Comparison of ENCODE assay signal across 26 mouse cellular contexts in genomic region chr14:26465898-26466297, GRCm38 (mm10).
DNase-seq lines count a peak whose midpoint lies in the region; ATAC-seq and TF ChIP-seq lines count a peak whose summit lies in the region.
"Had no signal": no experiment of that assay in that cellular context is flagged by ENCODE, and none has a peak within 500 bp of the region (broad histone marks: within the 10 kb centered on the region; RNA-seq: fewer than 3 reads in every experiment).

No protein-coding gene starts in this region.

- 0 out of 2 replicates have a peak overlapping the region, but pooled peaks have one; percentile 36 for H3K9ac ChIP-seq in CH12.LX (ENCODE audit: insufficient read depth, low read depth)
- H3K9ac ChIP-seq in kidney, embryonic 15.5 days: no peak overlapping the region
- no peak overlapping the region for H3K9ac ChIP-seq in forebrain, embryonic 11.5 days (ENCODE audit: low read length)
- H3K9ac ChIP-seq: embryonic facial prominence, embryonic 13.5 days; embryonic facial prominence, embryonic 15.5 days; forebrain, embryonic 13.5 days; forebrain, embryonic 15.5 days; forebrain, postnatal 0 days had no signal

- no peak for TF ChIP-seq RAD21 in CH12.LX (IDR thresholded peaks at IDR 0.05; ENCODE audit: low read depth, low read length)

- H3K4me1 ChIP-seq in spleen, adult 2 months (ENCODE audit: control insufficient read depth, insufficient read depth, insufficient read length): peaks cover 5% of the 10 kb centered on the region; the same call in 1 of the 2 replicates
- H3K4me1 ChIP-seq in CH12.LX (ENCODE audit: control insufficient read depth in 1 of 2, insufficient read depth in 2 of 2): peaks cover 4 to 52% of the 10 kb centered on the region in 2 experiments; a peak in 2 of 4 replicates
- no peaks in the 10 kb centered on the region for H3K4me1 ChIP-seq in kidney, embryonic 15.5 days
- no peaks in the 10 kb centered on the region for H3K4me1 ChIP-seq in forebrain, embryonic 11.5 days (replicated peaks; ENCODE audit: control insufficient read depth, insufficient read depth, low read length)
- H3K4me1 ChIP-seq: embryonic facial prominence, embryonic 13.5 days; embryonic facial prominence, embryonic 15.5 days; forebrain, embryonic 10.5 days; forebrain, embryonic 15.5 days had no signal

- peak; percentile 43; the same call in 1 of the 2 replicates for ATAC-seq in megakaryocyte, adult 5-6 weeks (ENCODE audit: poor library complexity, severe bottlenecking)
- ATAC-seq in kidney, embryonic 15.5 days (replicated peaks; ENCODE audit: low FRiP score): no peak
- no peak for ATAC-seq in forebrain, embryonic 11.5 days (replicated peaks; ENCODE audit: low FRiP score)
- ATAC-seq: CD4-positive, CD25-positive, alpha-beta regulatory T cell, adult 4 months; forebrain, embryonic 13.5 days; forebrain, embryonic 15.5 days; forebrain, postnatal 0 days had no signal

- TF ChIP-seq POLR2A in spleen, adult 2 months (IDR thresholded peaks at IDR 0.05; ENCODE audit: low read depth, low read length): no peak
- no peak for TF ChIP-seq POLR2A in CH12.LX (IDR thresholded peaks at IDR 0.05; ENCODE audit: low read depth, low read length)

- no peak overlapping the region for H3K4me3 ChIP-seq in spleen, adult 2 months (ENCODE audit: extremely low read depth, insufficient read depth, insufficient read length)
- peak overlapping the region; percentile 4 to 39 (median 36) for H3K4me3 ChIP-seq in CH12.LX (replicated peaks in 1 of 3; ENCODE audit: low read depth in 2 of 3, low read length in 2 of 3, poor library complexity in 1 of 3)
- no peak overlapping the region for H3K4me3 ChIP-seq in kidney, embryonic 15.5 days (replicated peaks)
- H3K4me3 ChIP-seq in forebrain, embryonic 11.5 days (ENCODE audit: low read depth, low read length): no peak overlapping the region
- H3K4me3 ChIP-seq: embryonic facial prominence, embryonic 13.5 days; embryonic facial prominence, embryonic 15.5 days; erythroblast, embryonic 14.5 days; forebrain, embryonic 10.5 days; forebrain, embryonic 13.5 days; forebrain, embryonic 15.5 days had no signal

- H3K9me3 ChIP-seq in CH12.LX (replicated peaks; ENCODE audit: low read length): no peaks in the 10 kb centered on the region
- H3K9me3 ChIP-seq in kidney, embryonic 15.5 days (replicated peaks): no peaks in the 10 kb centered on the region
- no peaks in the 10 kb centered on the region for H3K9me3 ChIP-seq in forebrain, embryonic 11.5 days (ENCODE audit: control insufficient read depth, low read length)
- H3K9me3 ChIP-seq: embryonic facial prominence, embryonic 13.5 days; embryonic facial prominence, embryonic 15.5 days; forebrain, embryonic 10.5 days; forebrain, embryonic 13.5 days; forebrain, embryonic 15.5 days had no signal

- peak; percentile 94 for TF ChIP-seq EP300 in CH12.LX (IDR thresholded peaks at IDR 0.05; ENCODE audit: low read length)

- WGBS in spleen, adult 2 months: 50% methylated on average over 6 of the region's 6 CpGs
- 85% methylated on average over 6 of the region's 6 CpGs for WGBS in kidney, embryonic 15.5 days
- 89% methylated on average over 6 of the region's 6 CpGs for WGBS in forebrain, embryonic 11.5 days

- in situ Hi-C loops in CH12.LX (cut with MboI; ENCODE audit: low pct_ligation_motif_present, low pct_unique_long_range_greater_than_20kb, low sequenced_read_pairs): no loop called here

- no peaks in the 10 kb centered on the region for H3K79me2 ChIP-seq in CH12.LX (replicated peaks; ENCODE audit: control insufficient read depth, extremely low read depth, insufficient read depth, poor library complexity, severe bottlenecking)

- no peak for TF ChIP-seq CTCF in spleen, adult 2 months (IDR thresholded peaks at IDR 0.05; ENCODE audit: extremely low read depth, insufficient read depth, insufficient read length, insufficient replicate concordance)
- no peak for TF ChIP-seq CTCF in CH12.LX (conservative IDR thresholded peaks at IDR 0.05 in 1 of 2, IDR thresholded peaks at IDR 0.05 in 1 of 2; ENCODE audit: low read depth in 2 of 2, low read length in 2 of 2)

- H3K36me3 ChIP-seq in spleen, adult 2 months (ENCODE audit: control insufficient read depth, insufficient read depth, low read length): peaks cover 8% of the 10 kb centered on the region; the same call in 1 of the 2 replicates
- H3K36me3 ChIP-seq in CH12.LX (replicated peaks in 1 of 2; ENCODE audit: control insufficient read depth in 1 of 2, insufficient read depth in 1 of 2, low read length in 1 of 2): peaks cover 11 to 33% of the 10 kb centered on the region in 2 experiments
- peaks cover 22% of the 10 kb centered on the region for H3K36me3 ChIP-seq in kidney, embryonic 15.5 days
- no peaks in the 10 kb centered on the region for H3K36me3 ChIP-seq in forebrain, embryonic 11.5 days (ENCODE audit: control insufficient read depth, insufficient read depth, low read length)

- H3K27me3 ChIP-seq in spleen, adult 2 months (ENCODE audit: control insufficient read depth, insufficient read depth, low read length): no peaks in the 10 kb centered on the region
- H3K27me3 ChIP-seq in CH12.LX (replicated peaks): no peaks in the 10 kb centered on the region
- no peaks in the 10 kb centered on the region for H3K27me3 ChIP-seq in kidney, embryonic 15.5 days
- H3K27me3 ChIP-seq in forebrain, embryonic 11.5 days (ENCODE audit: control insufficient read depth, insufficient read depth, low read length): no peaks in the 10 kb centered on the region
- H3K27me3 ChIP-seq: embryonic facial prominence, embryonic 13.5 days; embryonic facial prominence, embryonic 15.5 days; forebrain, embryonic 13.5 days; forebrain, embryonic 15.5 days had no signal

- no peak for DNase-seq in spleen, adult 2 months (ENCODE audit: low read depth in 1 of 2, low spot score in 2 of 2)
- no peak for DNase-seq in spleen, adult 18-20 months
- DNase-seq in A20 (ENCODE audit: low read depth, low spot score) (peak; percentile 77), CH12.LX (ENCODE audit: extremely low read depth) (peak; percentile 71)
- DNase-seq in kidney, postnatal 14 days: no peak
- DNase-seq in forebrain, embryonic 11.5 days (ENCODE audit: low spot score): no peak
- DNase-seq: adrenal gland, adult 2 months; adrenal gland, postnatal 10 days; adrenal gland, postnatal 25 days; cerebellum, adult 11 months; cerebellum, adult 18-20 months; cerebellum, adult 8-10 months; cerebellum, adult 9-11 months; cerebellum, postnatal 14 days; cerebellum, postnatal 36 days; embryo, embryonic 11 days had no signal

- H3K4me2 ChIP-seq in CH12.LX (ENCODE audit: insufficient read depth, low read depth, poor library complexity, severe bottlenecking): peak overlapping the region; percentile 82
- no peak overlapping the region for H3K4me2 ChIP-seq in kidney, embryonic 15.5 days
- H3K4me2 ChIP-seq in forebrain, embryonic 11.5 days (ENCODE audit: low read depth, low read length, severe bottlenecking): no peak overlapping the region
- H3K4me2 ChIP-seq: embryonic facial prominence, embryonic 13.5 days; embryonic facial prominence, embryonic 15.5 days; forebrain, embryonic 13.5 days; forebrain, embryonic 15.5 days had no signal

- dilution Hi-C loops in CH12.LX (cut with MboI; ENCODE audit: extremely low pct_ligation_motif_present, extremely low pct_unique_long_range_greater_than_20kb, low sequenced_read_pairs): no loop called here

- peak overlapping the region; percentile 82 for H3K27ac ChIP-seq in spleen, adult 2 months (ENCODE audit: insufficient read depth, low read length)
- H3K27ac ChIP-seq in CH12.LX (ENCODE audit: insufficient read depth, low read depth): peak overlapping the region; percentile 79
- no peak overlapping the region for H3K27ac ChIP-seq in kidney, embryonic 15.5 days
- H3K27ac ChIP-seq in forebrain, embryonic 11.5 days (ENCODE audit: low read depth, low read length): no peak overlapping the region
- H3K27ac ChIP-seq: embryonic facial prominence, embryonic 13.5 days; embryonic facial prominence, embryonic 15.5 days; forebrain, embryonic 10.5 days; forebrain, embryonic 13.5 days; forebrain, embryonic 15.5 days had no signal

TF ChIP-seq in CH12.LX, 34 proteins besides CTCF, POLR2A, EP300 and RAD21 (continues in another document):
- TF ChIP-seq CHD1 (IDR thresholded peaks at IDR 0.05; ENCODE audit: low read depth, low read length) (no peak), TBP (conservative IDR thresholded peaks at IDR 0.05; ENCODE audit: low read depth, low read length) (peak; percentile 89), NRF1 (IDR thresholded peaks at IDR 0.05; ENCODE audit: low read depth, low read length) (no peak), ELF1 (IDR thresholded peaks at IDR 0.05; ENCODE audit: low read depth, low read length) (no peak), JUND (conservative IDR thresholded peaks at IDR 0.05; ENCODE audit: low read depth, low read length) (peak; percentile 35; the same call in 1 of the 2 replicates), ETS1 (conservative IDR thresholded peaks at IDR 0.05; ENCODE audit: low read depth, low read length) (peak; percentile 74), ZKSCAN1 (IDR thresholded peaks at IDR 0.05; ENCODE audit: borderline replicate concordance, low read depth, low read length) (no peak), RCOR1 (conservative IDR thresholded peaks at IDR 0.05; ENCODE audit: low read depth, low read length) (peak; percentile 85), SMC3 (IDR thresholded peaks at IDR 0.05; ENCODE audit: low read depth, low read length) (no peak), MYC (IDR thresholded peaks at IDR 0.05; ENCODE audit: low read depth, low read length) (peak; percentile 71), MXI1 (IDR thresholded peaks at IDR 0.05; ENCODE audit: low read depth, low read length) (no peak), MAFK (IDR thresholded peaks at IDR 0.05; ENCODE audit: insufficient replicate concordance, low read length) (0 out of 2 replicates have a peak, but pooled peaks have one; percentile 4), MAZ (IDR thresholded peaks at IDR 0.05; ENCODE audit: low read depth, low read length) (no peak), SIN3A (IDR thresholded peaks at IDR 0.05; ENCODE audit: low read length) (peak; percentile 76; the same call in 1 of the 2 replicates), NELFE (IDR thresholded peaks at IDR 0.05; ENCODE audit: low read depth, low read length) (no peak), MAX (IDR thresholded peaks at IDR 0.05; ENCODE audit: low read length) (peak; percentile 71), E2F4 (IDR thresholded peaks at IDR 0.05; ENCODE audit: insufficient replicate concordance, low read depth, low read length) (no peak), KAT2A (IDR thresholded peaks at IDR 0.05; ENCODE audit: insufficient replicate concordance, low read length) (no peak), MEF2A (IDR thresholded peaks at IDR 0.05; ENCODE audit: borderline replicate concordance, low read depth, low read length) (peak; percentile 92), ZNF384 (IDR thresholded peaks at IDR 0.05; ENCODE audit: low read depth, low read length) (no peak), UBTF (IDR thresholded peaks at IDR 0.05; ENCODE audit: low read depth, low read length) (no peak), CHD2 (IDR thresholded peaks at IDR 0.05; ENCODE audit: low read length) (0 out of 2 replicates have a peak, but pooled peaks have one; percentile 53), ZC3H11A (IDR thresholded peaks at IDR 0.05; ENCODE audit: low read depth, low read length) (no peak)

Comparison
In these comparisons a context has a peak if more than half of its experiments do, and no peak if none do; other contexts are left out.
1. DNase-seq: peak in A20 (single experiment) and CH12.LX (single experiment); none in spleen, adult 2 months (0 of 2), spleen, adult 18-20 months (0 of 2), kidney, postnatal 14 days (single experiment) and forebrain, embryonic 11.5 days (single experiment).
2. H3K27ac ChIP-seq: peak in spleen, adult 2 months (single experiment) and CH12.LX (single experiment); none in kidney, embryonic 15.5 days (single experiment) and forebrain, embryonic 11.5 days (single experiment).
3. H3K4me3 ChIP-seq: peak in CH12.LX (3 of 3); none in spleen, adult 2 months (single experiment), kidney, embryonic 15.5 days (single experiment) and forebrain, embryonic 11.5 days (single experiment).